Mouse (Mus musculus): ENCODE results near the gene Pi16.

DNA sequence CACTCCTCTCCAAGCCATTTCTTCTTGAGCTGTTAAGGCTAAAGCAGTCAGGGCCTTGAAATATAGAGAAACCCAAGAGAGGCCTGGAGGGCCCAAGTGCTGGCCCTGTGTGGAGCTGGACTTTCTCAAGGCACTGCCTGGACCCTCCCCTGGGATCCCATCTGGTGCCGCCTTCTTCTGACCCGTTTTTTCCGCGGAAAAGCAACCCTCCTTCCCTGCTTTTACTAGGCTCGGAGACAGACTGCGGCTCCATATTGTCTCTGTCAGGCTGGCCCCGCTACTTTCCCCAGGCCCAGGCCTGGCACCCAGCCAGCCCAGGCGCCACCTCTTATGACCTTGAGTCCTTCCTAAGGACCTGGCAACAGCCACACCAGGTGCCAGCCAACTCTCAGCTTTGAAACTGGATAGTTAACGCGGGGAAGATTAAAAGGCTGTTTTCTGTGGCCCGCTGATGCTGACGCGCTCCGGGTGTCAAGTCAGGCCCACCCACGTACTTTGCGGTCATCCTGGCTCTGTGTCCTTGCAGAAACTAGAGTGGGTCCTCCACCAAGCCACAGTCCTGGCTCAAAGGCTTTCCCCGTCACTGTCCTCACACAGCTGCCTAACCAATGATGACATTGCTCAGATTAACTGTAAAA is 38.5 kb downstream of the Pi16 start:
- TF ChIP-seq CTCF (IDR thresholded peaks at IDR 0.05; ENCODE audit: control insufficient read depth, insufficient read depth, insufficient read length): no peak
- no peak for TF ChIP-seq MYOG (IDR thresholded peaks at IDR 0.05; ENCODE audit: control insufficient read depth, extremely low read depth, insufficient read length)
- no peak for TF ChIP-seq USF1 (IDR thresholded peaks at IDR 0.05; ENCODE audit: low read depth)
